Mouse (Mus musculus): Measurements from ENCODE around the gene Scamp3. TPM values are rescaled to one million over a fixed set of nuclear protein-coding genes. Genes with fewer than 3 reads are reported as not detected.

Scamp3 gene
- polyA plus RNA-seq, 1 experiment from 2014 or later = 119 TPM

DNA sequence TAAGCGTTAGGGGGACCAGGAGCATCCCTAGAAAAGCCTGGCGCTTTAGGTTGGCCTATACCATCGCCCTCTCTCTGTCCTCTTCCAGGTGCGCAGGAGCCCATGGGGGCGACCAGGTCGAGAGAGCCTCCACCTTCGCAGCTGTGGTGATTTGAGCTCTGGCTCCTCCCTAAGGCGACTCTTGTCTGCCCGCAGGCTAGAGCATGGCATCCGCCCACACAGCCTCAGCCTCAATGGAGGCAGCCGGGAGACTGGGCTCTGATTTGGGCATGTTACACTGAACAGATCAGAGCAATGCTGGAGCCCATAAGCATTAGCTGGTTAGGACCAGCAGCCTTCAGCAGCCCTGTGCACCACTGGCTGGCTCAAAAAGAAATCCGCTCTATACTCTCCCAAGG lies 11.2 kb downstream of the Scamp3 start:
- 72% methylated on average over 12 of the region's 12 CpGs for WGBS
- H3K36me3 ChIP-seq = peaks cover 27% of the 10 kb centered on the region
- no peak overlapping the region for H3K4me3 ChIP-seq
- H3K9me3 ChIP-seq (replicated peaks) = no peaks in the 10 kb centered on the region
- peaks cover 42% of the 10 kb centered on the region for H3K4me1 ChIP-seq
- H3K27ac ChIP-seq = no peak overlapping the region
- DNase-seq (ENCODE audit: low spot score) = no peak
- H3K27me3 ChIP-seq (ENCODE audit: low read depth, poor library complexity, severe bottlenecking) = no peaks in the 10 kb centered on the region

DNA sequence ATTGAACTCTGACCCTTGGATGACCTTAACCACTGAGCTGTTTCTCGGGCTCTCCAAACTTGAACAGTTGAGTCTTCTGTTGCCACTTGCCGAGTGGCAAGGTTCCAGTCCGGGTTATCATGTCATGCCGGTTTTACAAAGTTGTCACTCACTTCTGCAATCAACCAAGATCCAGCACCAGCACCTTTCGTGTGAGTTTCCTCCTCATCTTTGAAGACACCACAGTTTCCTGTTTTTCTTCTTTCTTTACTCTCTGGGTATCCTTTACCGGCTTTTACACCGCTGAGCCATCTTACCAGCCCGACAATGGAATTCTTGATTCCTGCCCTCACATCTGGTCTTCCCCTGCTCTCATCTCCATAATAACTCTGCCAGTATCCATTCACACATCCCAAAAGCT lies 13.2 kb downstream of the Scamp3 start:
- 93% methylated on average over 8 of the region's 8 CpGs for WGBS
- H3K36me3 ChIP-seq = peaks cover 27% of the 10 kb centered on the region
- DNase-seq (ENCODE audit: low spot score) = no peak
- H3K4me1 ChIP-seq = peaks cover 23% of the 10 kb centered on the region
- no peak overlapping the region for H3K27ac ChIP-seq
- H3K4me3 ChIP-seq = no peak overlapping the region
- H3K27me3 ChIP-seq (ENCODE audit: low read depth, poor library complexity, severe bottlenecking) = no peaks in the 10 kb centered on the region
- no peaks in the 10 kb centered on the region for H3K9me3 ChIP-seq (replicated peaks)

DNA sequence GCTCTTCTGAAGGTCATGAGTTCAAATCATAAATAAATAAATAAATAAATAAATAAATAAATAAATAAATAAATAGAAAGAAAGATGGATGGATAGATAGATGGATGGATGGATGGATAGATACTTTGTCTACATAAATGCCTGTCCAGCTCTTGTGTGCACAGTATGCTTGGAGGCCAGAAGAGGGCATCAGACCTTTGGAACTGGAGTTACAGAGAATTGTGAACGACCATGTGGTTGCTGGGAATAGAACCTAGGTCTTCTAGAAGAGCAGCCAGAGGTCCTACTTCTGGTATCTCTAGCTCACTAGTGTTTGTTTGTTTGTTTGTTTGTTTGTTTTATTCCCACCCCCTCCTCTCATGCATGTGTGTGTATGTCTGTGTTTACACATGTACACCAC lies 16.1 kb downstream of the Scamp3 start:
- peaks cover 16% of the 10 kb centered on the region for H3K4me1 ChIP-seq
- no peak overlapping the region for H3K4me3 ChIP-seq
- H3K36me3 ChIP-seq = peaks cover 6% of the 10 kb centered on the region
- WGBS = 72% methylated on average over 1 of the region's 1 CpGs
- H3K9me3 ChIP-seq (replicated peaks) = no peaks in the 10 kb centered on the region
- DNase-seq (ENCODE audit: low spot score) = no peak
- H3K27ac ChIP-seq = no peak overlapping the region
- no peaks in the 10 kb centered on the region for H3K27me3 ChIP-seq (ENCODE audit: low read depth, poor library complexity, severe bottlenecking)

DNA sequence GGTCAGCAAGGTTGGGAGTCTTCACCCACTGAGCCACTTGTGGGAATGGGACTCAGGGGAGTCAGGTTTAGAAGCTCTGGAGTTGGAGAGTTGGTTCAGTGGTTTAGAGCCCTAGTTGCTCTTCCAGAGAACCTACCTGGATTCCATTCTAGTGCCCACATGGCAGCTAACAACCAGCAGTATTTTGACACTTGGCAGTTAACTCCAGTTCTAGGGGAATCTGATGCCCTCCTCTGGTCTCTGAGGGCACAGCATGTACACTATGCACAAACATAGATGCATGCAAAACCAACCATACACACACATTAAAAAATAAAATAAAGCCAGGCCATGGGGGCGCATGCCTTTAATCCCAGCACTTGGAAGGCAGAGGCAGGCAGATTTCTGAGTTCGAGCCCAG lies 16.6 kb downstream of the Scamp3 start:
- H3K27ac ChIP-seq = no peak overlapping the region
- H3K36me3 ChIP-seq = peaks cover under 1% of the 10 kb centered on the region
- H3K4me3 ChIP-seq = no peak overlapping the region
- H3K4me1 ChIP-seq = peaks cover 16% of the 10 kb centered on the region
- 86% methylated on average over 2 of the region's 2 CpGs for WGBS
- H3K27me3 ChIP-seq (ENCODE audit: low read depth, poor library complexity, severe bottlenecking) = no peaks in the 10 kb centered on the region
- DNase-seq (ENCODE audit: low spot score) = no peak
- H3K9me3 ChIP-seq (replicated peaks) = no peaks in the 10 kb centered on the region

DNA sequence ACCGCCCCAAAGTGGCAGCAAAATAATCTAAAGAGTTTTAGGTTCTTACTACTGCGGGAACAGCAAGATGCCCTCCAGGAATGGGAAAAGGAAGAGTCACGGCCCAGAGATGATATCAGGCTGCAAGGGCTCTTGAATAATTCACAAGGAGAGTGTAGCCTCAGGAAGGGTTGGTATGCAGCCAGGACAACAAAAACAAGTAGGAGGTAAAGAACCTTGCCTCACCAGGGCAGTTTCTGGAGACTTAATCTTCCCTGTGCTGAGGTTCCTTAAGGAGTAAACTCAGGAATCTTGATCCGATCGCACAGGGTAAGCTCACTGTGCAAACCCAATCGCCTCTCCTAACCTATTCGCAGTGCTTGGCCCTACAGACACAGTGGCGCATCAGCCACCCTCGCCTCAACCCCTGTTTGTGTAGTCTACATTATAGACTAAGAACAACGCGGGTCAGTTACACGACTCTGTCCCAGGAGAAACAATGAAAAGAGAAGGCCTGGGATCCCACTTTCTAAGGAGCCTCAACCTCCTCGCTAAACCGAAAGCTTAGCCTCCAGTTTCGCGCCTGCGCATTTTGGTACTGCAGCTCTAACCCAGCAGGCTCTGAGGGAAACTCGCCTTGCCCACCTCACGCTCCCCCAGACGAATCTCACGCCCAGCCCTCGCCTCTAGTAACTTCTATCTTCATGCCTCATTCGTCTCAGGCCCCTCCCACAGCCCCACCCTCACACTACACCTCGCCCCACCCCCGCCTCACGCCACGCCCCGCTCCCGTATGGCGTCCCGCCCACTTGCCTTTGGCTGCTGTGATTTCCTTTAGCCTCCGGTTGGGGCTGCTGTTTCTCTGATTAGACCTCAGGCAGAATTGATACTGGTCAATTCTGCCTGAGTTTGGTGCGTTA lies 19.0 kb downstream of the Scamp3 start:
- no peaks in the 10 kb centered on the region for H3K36me3 ChIP-seq

DNA sequence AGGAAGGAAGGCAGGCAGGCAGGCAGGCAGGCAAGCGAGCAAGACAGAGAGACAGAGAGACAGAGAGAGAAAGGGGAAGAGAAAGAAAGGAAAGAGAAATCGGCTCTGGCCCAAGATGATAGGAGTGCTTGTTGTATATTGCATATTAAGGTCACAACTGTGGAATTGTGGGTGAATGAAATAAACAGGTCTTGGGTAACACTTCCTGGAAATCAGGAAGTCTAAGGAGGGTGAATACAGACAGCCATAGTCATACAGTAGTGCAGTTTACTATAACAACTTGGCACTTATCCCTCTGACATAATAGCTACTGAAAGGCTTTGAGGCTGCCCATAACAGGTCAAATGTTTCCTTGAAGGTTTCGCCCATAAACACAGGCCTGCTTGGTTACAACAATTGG lies 22.6 kb downstream of the Scamp3 start:
- no peak overlapping the region for H3K27ac ChIP-seq
- no peaks in the 10 kb centered on the region for H3K27me3 ChIP-seq (ENCODE audit: low read depth, poor library complexity, severe bottlenecking)
- H3K4me3 ChIP-seq = no peak overlapping the region
- H3K36me3 ChIP-seq = peaks cover 11% of the 10 kb centered on the region
- no peaks in the 10 kb centered on the region for H3K9me3 ChIP-seq (replicated peaks)
- WGBS = 86% methylated on average over 3 of the region's 3 CpGs
- no peak for DNase-seq (ENCODE audit: low spot score)
- H3K4me1 ChIP-seq = peaks cover 21% of the 10 kb centered on the region

More for the DNA sequence above, 19.0 kb downstream of the Scamp3 start:
- Histone ChIP-seq H3K4me3 (peak overlapping the region; percentile 54), H3K4me1 (peaks cover 16% of the 10 kb centered on the region), H3K27me3 (ENCODE audit: low read depth, poor library complexity, severe bottlenecking) (no peaks in the 10 kb centered on the region), H3K27ac (peak overlapping the region; percentile 89), H3K9me3 (replicated peaks) (no peaks in the 10 kb centered on the region)
- DNase-seq (ENCODE audit: low spot score) = peak; percentile 96
- 11% methylated on average over 33 of the region's 33 CpGs for WGBS

DNA sequence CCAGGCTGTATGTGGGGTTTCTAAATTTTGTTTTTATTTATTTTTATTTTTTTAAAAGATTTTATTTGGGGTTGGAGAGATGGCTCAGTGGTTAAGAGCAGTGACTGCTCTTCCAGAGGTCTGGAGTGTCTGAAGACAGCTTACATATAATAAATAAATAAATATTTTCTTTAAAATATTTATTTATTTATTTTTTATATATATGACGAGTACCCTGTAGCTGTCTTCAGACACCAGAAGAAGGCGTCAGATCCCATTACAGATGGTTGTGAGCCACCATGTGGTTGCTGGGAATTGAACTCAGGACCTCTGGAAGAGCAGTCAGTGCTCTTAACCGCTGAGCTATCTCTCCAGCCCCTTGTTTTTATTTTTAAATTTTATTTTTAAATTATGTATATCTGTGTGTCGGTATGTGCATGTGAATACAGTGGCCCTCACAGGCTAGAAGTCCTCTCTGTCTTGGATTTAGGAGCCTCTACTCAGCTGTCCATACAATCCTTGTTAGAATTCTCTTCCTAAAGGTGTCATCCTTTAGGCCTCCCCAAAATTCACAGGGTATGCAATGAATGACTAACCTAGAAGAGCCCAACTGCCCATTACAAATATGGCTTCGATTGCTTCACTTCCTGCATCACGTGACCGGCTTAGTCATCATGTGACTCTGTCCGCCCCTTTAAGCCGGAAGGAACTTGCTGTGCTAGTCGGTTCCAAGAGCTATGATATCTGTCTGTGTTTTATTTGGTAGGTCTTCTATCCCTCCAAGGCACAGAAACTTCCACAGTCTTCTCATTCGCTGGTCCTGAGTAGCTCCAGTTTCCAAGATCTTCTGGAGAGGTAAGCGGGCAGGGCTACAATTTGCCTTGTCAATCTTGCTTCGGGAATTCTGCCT lies 25.2 kb downstream of the Scamp3 start, which contains the start of gene Gba:
Gene Gba, plus strand, starts transcription at position 676 of the 889 bp plus-strand sequence.
- Histone ChIP-seq H3K9me3 (replicated peaks) (no peaks in the 10 kb centered on the region), H3K4me3 (peak within 1 kb of the TSS; percentile 63), H3K4me1 (peaks cover 6% of the 10 kb centered on the region), H3K36me3 (peaks cover 36% of the 10 kb centered on the region), H3K27ac (peak within 1 kb of the TSS; percentile 73; the same call in 1 of the 2 replicates), H3K27me3 (ENCODE audit: low read depth, poor library complexity, severe bottlenecking) (no peaks in the 10 kb centered on the region)
- peak; percentile 91 for DNase-seq (ENCODE audit: low spot score)
- 29% methylated on average over 13 of the region's 13 CpGs for WGBS

DNA sequence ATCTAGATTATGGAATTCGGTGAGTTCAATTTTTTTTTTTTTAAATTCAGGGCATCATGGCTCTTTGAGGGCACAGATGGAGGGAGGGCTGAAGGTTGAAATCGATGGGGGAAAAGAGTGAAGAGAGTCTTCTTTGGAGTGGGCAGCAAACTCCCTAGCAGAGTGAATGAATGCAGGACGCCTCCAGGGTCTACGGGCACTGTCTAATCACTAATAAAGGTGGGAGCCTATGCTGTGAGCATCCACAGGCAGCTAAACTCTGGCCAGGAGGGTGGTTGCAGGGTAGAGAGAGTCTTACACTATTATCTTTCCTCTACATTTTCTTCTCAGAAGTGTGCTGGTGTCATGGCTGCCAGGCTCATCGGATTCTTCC lies 25.9 kb downstream of the Scamp3 start:
- H3K4me1 ChIP-seq = peaks cover 6% of the 10 kb centered on the region
- H3K36me3 ChIP-seq = peaks cover 42% of the 10 kb centered on the region
- H3K9me3 ChIP-seq (replicated peaks) = no peaks in the 10 kb centered on the region
- WGBS = 41% methylated on average over 5 of the region's 5 CpGs
- no peaks in the 10 kb centered on the region for H3K27me3 ChIP-seq (ENCODE audit: low read depth, poor library complexity, severe bottlenecking)
- H3K27ac ChIP-seq = peak overlapping the region; percentile 73; the same call in 1 of the 2 replicates
- no peak for DNase-seq (ENCODE audit: low spot score)
- peak overlapping the region; percentile 63 for H3K4me3 ChIP-seq

DNA sequence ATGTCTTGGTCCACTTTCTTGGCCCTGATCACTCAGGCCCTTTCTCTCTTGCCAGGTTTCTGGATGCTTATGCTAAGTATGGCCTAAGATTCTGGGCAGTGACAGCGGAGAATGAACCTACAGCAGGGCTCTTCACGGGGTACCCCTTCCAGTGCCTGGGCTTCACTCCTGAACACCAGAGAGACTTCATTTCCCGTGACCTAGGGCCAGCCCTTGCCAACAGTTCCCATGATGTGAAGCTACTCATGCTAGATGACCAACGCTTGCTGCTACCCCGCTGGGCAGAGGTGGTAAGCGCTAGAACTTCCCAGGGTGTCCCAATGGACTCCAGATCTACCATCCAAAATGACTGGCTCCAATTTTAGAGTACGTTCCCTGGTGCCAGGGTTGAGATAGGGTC lies 28.8 kb downstream of the Scamp3 start:
- 92% methylated on average over 7 of the region's 7 CpGs for WGBS
- H3K36me3 ChIP-seq = peaks cover 72% of the 10 kb centered on the region
- H3K27ac ChIP-seq = no peak overlapping the region
- H3K9me3 ChIP-seq (replicated peaks) = no peaks in the 10 kb centered on the region
- H3K4me1 ChIP-seq = peaks cover 6% of the 10 kb centered on the region
- H3K27me3 ChIP-seq (ENCODE audit: low read depth, poor library complexity, severe bottlenecking) = no peaks in the 10 kb centered on the region
- H3K4me3 ChIP-seq = no peak overlapping the region
- DNase-seq (ENCODE audit: low spot score) = no peak

DNA sequence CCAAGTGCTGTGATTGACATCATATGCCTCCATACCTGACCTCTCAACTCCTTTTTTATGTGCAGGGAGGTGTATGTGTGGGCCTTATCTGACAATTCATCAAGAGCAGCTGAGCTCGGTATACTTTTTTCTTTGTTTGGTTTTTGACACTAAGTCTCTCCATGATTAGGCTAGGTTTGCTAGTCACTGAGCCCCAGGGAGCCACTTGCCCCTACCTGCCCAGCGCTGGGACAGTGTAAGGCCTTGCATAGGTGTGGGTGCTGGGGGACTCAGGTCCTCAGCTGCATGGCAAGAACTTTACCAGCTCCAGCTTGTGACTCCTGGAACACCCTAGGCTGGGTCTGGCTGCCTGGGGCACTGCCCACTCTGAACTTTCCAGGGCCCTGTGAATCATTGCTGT lies 29.4 kb downstream of the Scamp3 start:
- no peak for DNase-seq (ENCODE audit: low spot score)
- H3K4me1 ChIP-seq = peaks cover 6% of the 10 kb centered on the region
- H3K4me3 ChIP-seq = no peak overlapping the region
- no peaks in the 10 kb centered on the region for H3K27me3 ChIP-seq (ENCODE audit: low read depth, poor library complexity, severe bottlenecking)
- no peaks in the 10 kb centered on the region for H3K9me3 ChIP-seq (replicated peaks)
- H3K27ac ChIP-seq = no peak overlapping the region
- 94% methylated on average over 2 of the region's 2 CpGs for WGBS
- peaks cover 76% of the 10 kb centered on the region for H3K36me3 ChIP-seq

DNA sequence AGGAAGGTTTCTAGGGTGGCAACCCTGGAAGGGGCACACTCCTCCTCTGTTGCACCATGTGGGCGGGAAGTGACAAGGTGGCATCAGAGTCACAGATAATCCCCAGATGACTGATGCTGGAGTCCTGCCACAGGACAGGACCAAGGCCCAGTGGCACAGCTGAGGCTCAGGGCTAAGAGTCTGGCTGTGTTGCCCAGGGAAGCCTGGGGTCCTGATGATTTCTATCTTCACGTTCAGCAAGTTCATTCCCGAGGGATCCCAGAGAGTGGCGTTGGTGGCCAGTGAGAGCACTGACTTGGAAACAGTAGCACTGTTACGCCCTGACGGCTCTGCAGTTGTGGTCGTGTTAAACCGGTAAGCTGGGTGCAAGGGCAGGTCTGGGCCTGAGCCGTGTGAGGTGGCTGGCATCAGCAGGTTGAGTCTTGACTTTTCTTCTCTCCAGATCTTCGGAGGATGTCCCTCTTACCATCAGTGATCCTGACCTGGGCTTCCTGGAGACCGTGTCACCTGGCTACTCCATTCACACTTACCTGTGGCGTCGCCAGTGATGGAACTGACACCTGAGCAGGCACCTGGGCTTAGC lies 30.9 kb downstream of the Scamp3 start:
- 93% methylated on average over 13 of the region's 13 CpGs for WGBS
- DNase-seq (ENCODE audit: low spot score) = no peak

DNA sequence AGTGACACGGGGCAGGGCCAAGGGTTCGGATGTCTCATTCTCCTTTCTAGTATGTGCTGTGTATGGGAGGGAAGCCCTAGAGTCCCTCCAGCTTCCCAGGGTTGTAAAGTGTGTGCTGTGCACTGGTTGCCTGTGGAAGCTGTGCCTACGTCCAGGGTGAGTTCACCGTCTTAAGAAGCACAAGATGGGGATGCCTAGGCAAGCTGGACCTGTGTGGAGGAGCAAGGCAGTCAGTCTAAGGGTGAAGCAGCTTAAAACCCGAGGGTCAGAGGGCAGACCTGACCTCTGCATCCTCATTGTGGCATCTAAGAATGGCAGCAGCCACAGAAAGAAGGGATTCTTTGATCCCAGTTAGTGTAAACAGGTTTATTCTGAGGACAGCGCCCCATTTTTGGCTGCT lies 31.5 kb downstream of the Scamp3 start:
- no peak overlapping the region for H3K4me3 ChIP-seq
- H3K4me1 ChIP-seq = peaks cover 10% of the 10 kb centered on the region
- DNase-seq (ENCODE audit: low spot score) = no peak
- WGBS = 92% methylated on average over 6 of the region's 6 CpGs
- no peak overlapping the region for H3K27ac ChIP-seq
- no peaks in the 10 kb centered on the region for H3K27me3 ChIP-seq (ENCODE audit: low read depth, poor library complexity, severe bottlenecking)
- H3K9me3 ChIP-seq (replicated peaks) = no peaks in the 10 kb centered on the region
- H3K36me3 ChIP-seq = peaks cover 84% of the 10 kb centered on the region

More for the DNA sequence above, 30.9 kb downstream of the Scamp3 start:
- Histone ChIP-seq H3K4me3 (no peak overlapping the region), H3K36me3 (peaks cover 84% of the 10 kb centered on the region), H3K27ac (no peak overlapping the region), H3K4me1 (peaks cover 12% of the 10 kb centered on the region), H3K9me3 (replicated peaks) (no peaks in the 10 kb centered on the region), H3K27me3 (ENCODE audit: low read depth, poor library complexity, severe bottlenecking) (no peaks in the 10 kb centered on the region)

Measured in limb, embryonic 10.5 days (tissue).